Mouse (Mus musculus): ENCODE data around the gene Tulp2.
"Not testable (repeated sequence)": the region's sequence is repeated elsewhere in the genome, so short reads cannot be mapped to it uniquely, and the experiment has no call there.

Gene Tulp2

GRCm38 (mm10) chr7:45462325-45462724 lies 19.4 kb upstream of the Tulp2 start:
- Histone ChIP-seq H3K4me1 (replicated peaks; ENCODE audit: low read depth, low read length) (peaks cover 58% of the 10 kb centered on the region), H3K27me3 (ENCODE audit: insufficient read depth, low read length) (no peaks in the 10 kb centered on the region), H3K36me3 (ENCODE audit: insufficient read depth, low read length) (peaks cover 74% of the 10 kb centered on the region), H3K4me3 (replicated peaks; ENCODE audit: low read length) (peak overlapping the region; percentile 75), H3K9me3 (ENCODE audit: low read length) (no peaks in the 10 kb centered on the region)
- TF ChIP-seq POU5F1 (IDR thresholded peaks at IDR 0.05; ENCODE audit: borderline replicate concordance, low read length) (no peak), NANOG (IDR thresholded peaks at IDR 0.05; ENCODE audit: borderline replicate concordance, low read length) (no peak), CTCF (conservative IDR thresholded peaks at IDR 0.05; ENCODE audit: low read length) (no peak)

- peak overlapping the region; percentile 99 for H3K4me3 ChIP-seq (replicated peaks; ENCODE audit: low read length)
- TF ChIP-seq CTCF (conservative IDR thresholded peaks at IDR 0.05; ENCODE audit: low read length): peak; percentile 47; the same call in 1 of the 2 replicates
- not testable (repeated sequence) for H3K27me3 ChIP-seq (ENCODE audit: insufficient read depth, low read length); H3K9me3 ChIP-seq (ENCODE audit: low read length)
- H3K36me3 ChIP-seq (ENCODE audit: insufficient read depth, low read length): peaks cover 68% of the 10 kb centered on the region
- H3K4me1 ChIP-seq (replicated peaks; ENCODE audit: low read depth, low read length): peaks cover 62% of the 10 kb centered on the region
Observed at GRCm38 (mm10) chr7:45462868-45463267, 18.8 kb upstream of the Tulp2 start.

DNA sequence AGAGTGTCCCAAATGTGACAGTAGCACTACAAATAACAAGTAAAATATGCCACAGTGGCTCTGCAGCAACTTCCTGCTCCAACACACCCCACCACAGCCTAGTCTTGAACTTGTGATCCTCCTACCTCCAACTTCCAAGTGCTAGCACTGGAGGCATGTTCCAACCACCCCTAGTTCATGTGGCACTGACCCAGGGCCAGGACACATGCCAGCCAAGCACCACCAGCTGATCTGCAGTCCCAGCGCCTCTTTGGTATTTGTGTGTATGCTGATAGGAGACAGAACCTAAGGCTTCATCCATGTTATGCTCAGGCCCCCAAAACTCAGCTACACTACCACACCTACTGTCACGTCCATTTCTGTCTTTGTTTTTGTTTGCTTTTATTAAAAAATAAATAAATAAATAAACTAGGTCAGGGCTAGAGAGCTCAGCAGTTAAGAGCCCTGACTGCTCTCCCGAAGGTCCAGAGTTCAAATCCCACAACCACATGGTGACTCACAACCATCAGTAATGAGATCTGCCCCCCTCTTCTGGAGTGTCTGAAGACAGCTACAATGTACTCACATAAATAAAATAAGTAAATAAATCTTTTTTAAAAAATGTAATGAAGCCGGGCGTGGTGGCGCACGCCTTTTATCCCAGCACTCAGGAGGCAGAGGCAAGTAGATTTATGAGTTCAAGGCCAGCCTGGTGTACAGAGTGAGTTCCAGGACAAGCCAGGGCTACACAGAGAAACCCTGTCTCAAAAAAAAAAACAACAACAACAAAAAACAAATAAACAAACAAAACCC lies 17.5 kb upstream of the Tulp2 start:
- no peak for TF ChIP-seq CTCF (conservative IDR thresholded peaks at IDR 0.05; ENCODE audit: low read length)
- TF ChIP-seq NANOG (IDR thresholded peaks at IDR 0.05; ENCODE audit: borderline replicate concordance, low read length): no peak
- no peak for TF ChIP-seq POU5F1 (IDR thresholded peaks at IDR 0.05; ENCODE audit: borderline replicate concordance, low read length)
- Histone ChIP-seq H3K4me3 (replicated peaks; ENCODE audit: low read length) (peak overlapping the region; percentile 99), H3K36me3 (ENCODE audit: insufficient read depth, low read length) (peaks cover 56% of the 10 kb centered on the region), H3K4me1 (replicated peaks; ENCODE audit: low read depth, low read length) (peaks cover 65% of the 10 kb centered on the region), H3K9me3 (ENCODE audit: low read length) (no peaks in the 10 kb centered on the region), H3K27me3 (ENCODE audit: insufficient read depth, low read length) (no peaks in the 10 kb centered on the region)

DNA sequence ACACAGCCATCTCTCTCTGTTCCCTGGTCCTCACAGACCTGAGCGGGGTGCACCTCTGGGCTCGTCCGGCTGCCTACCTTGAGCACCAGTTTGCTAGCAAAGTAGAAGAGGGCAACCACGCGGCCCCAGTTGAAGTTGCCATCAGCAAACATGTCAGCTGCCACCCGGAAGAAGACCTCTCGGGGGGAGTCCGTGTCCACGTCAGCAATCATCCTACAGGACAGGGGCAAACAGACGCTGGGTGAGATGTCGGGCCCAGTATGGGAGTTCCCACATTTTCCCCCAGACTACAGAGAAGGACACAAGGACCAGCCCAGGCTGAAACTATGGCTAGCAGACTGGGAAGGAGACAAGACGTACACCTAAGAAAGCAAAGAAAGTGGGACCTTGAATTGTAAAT lies 16.6 kb upstream of the Tulp2 start:
- Histone ChIP-seq H3K4me1 (replicated peaks; ENCODE audit: low read depth, low read length) (peaks cover 64% of the 10 kb centered on the region), H3K36me3 (ENCODE audit: insufficient read depth, low read length) (peaks cover 53% of the 10 kb centered on the region), H3K27me3 (ENCODE audit: insufficient read depth, low read length) (no peaks in the 10 kb centered on the region), H3K9me3 (ENCODE audit: low read length) (no peaks in the 10 kb centered on the region), H3K4me3 (replicated peaks; ENCODE audit: low read length) (peak overlapping the region; percentile 99)
- no peak for TF ChIP-seq POU5F1 (IDR thresholded peaks at IDR 0.05; ENCODE audit: borderline replicate concordance, low read length)

- peaks cover 49% of the 10 kb centered on the region for H3K36me3 ChIP-seq (ENCODE audit: insufficient read depth, low read length)
- no peak for TF ChIP-seq CTCF (conservative IDR thresholded peaks at IDR 0.05; ENCODE audit: low read length)
- no peak for TF ChIP-seq POU5F1 (IDR thresholded peaks at IDR 0.05; ENCODE audit: borderline replicate concordance, low read length)
- TF ChIP-seq NANOG (IDR thresholded peaks at IDR 0.05; ENCODE audit: borderline replicate concordance, low read length): no peak
- peaks cover 60% of the 10 kb centered on the region for H3K4me1 ChIP-seq (replicated peaks; ENCODE audit: low read depth, low read length)
- no peaks in the 10 kb centered on the region for H3K27me3 ChIP-seq (ENCODE audit: insufficient read depth, low read length)
- H3K9me3 ChIP-seq (ENCODE audit: low read length): no peaks in the 10 kb centered on the region
- peak overlapping the region; percentile 99 for H3K4me3 ChIP-seq (replicated peaks; ENCODE audit: low read length)
Observed at GRCm38 (mm10) chr7:45465549-45465948, 16.1 kb upstream of the Tulp2 start.

DNA sequence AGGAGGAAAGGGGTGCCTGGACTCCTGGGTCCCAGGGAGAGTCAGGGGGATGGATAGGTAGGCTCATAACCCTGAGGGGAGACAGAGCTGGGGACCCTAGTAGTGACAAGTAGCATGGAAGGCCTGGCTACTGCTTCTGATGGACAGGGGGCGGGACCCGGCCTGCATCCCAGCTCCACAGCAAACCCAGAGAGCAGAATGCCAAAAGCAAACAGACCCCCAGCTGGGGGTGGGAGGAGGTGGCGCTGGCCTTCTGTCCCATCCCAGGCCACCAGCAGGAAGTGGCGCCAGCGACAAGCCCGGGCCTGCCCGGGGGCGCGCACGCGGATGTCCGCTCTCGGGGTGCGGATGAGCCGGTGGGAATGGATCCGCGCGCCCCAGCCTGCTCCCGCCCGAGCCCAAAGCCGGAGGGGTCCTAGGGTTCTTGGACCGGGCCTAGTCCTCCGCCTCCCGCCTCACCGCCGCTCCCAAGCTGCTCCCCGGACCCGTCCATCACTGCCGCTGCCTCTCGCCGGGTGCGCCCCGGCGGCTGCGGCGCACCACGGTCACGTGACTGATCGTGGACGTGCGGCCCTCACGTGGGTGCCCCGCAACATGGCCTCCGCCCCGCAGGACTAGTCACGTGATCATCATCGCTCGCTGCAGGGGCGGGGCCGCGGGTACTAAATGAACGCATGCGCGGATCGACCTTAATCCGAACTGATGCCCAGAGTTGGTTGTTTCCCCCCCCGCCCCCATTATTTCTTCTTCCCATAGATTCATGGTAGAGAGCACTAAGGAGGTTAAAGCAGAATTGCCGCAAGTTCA lies 15.2 kb upstream of the Tulp2 start, which contains the start of gene Bax:
Bax (minus strand) TSS at position 616 of the 807 bp plus-strand sequence.
- no peak for TF ChIP-seq POU5F1 (IDR thresholded peaks at IDR 0.05; ENCODE audit: borderline replicate concordance, low read length)
- TF ChIP-seq NANOG (IDR thresholded peaks at IDR 0.05; ENCODE audit: borderline replicate concordance, low read length): no peak
- no peak for TF ChIP-seq CTCF (conservative IDR thresholded peaks at IDR 0.05; ENCODE audit: low read length)
- Histone ChIP-seq H3K27me3 (ENCODE audit: insufficient read depth, low read length) (no peaks in the 10 kb centered on the region), H3K4me3 (replicated peaks; ENCODE audit: low read length) (peak within 1 kb of the TSS; percentile 99), H3K36me3 (ENCODE audit: insufficient read depth, low read length) (peaks cover 46% of the 10 kb centered on the region), H3K4me1 (replicated peaks; ENCODE audit: low read depth, low read length) (peaks cover 60% of the 10 kb centered on the region), H3K9me3 (ENCODE audit: low read length) (no peaks in the 10 kb centered on the region)

GRCm38 (mm10) chr7:45467090-45467670 lies 14.5 kb upstream of the Tulp2 start:
- H3K9me3 ChIP-seq (ENCODE audit: low read length): no peaks in the 10 kb centered on the region
- peaks cover 53% of the 10 kb centered on the region for H3K4me1 ChIP-seq (replicated peaks; ENCODE audit: low read depth, low read length)
- H3K27me3 ChIP-seq (ENCODE audit: insufficient read depth, low read length): no peaks in the 10 kb centered on the region
- no peak for TF ChIP-seq POU5F1 (IDR thresholded peaks at IDR 0.05; ENCODE audit: borderline replicate concordance, low read length)
- no peak for TF ChIP-seq CTCF (conservative IDR thresholded peaks at IDR 0.05; ENCODE audit: low read length)
- no peak for TF ChIP-seq NANOG (IDR thresholded peaks at IDR 0.05; ENCODE audit: borderline replicate concordance, low read length)
- H3K36me3 ChIP-seq (ENCODE audit: insufficient read depth, low read length): peaks cover 40% of the 10 kb centered on the region
- peak overlapping the region; percentile 99 for H3K4me3 ChIP-seq (replicated peaks; ENCODE audit: low read length)

GRCm38 (mm10) chr7:45470869-45471268 lies 10.8 kb upstream of the Tulp2 start:
- peak; percentile 92 for TF ChIP-seq CTCF (conservative IDR thresholded peaks at IDR 0.05; ENCODE audit: low read length)
- no peak for TF ChIP-seq NANOG (IDR thresholded peaks at IDR 0.05; ENCODE audit: borderline replicate concordance, low read length)
- no peaks in the 10 kb centered on the region for H3K27me3 ChIP-seq (ENCODE audit: insufficient read depth, low read length)
- no peak overlapping the region for H3K4me3 ChIP-seq (replicated peaks; ENCODE audit: low read length)
- no peaks in the 10 kb centered on the region for H3K9me3 ChIP-seq (ENCODE audit: low read length)
- H3K36me3 ChIP-seq (ENCODE audit: insufficient read depth, low read length): peaks cover 7% of the 10 kb centered on the region
- peaks cover 34% of the 10 kb centered on the region for H3K4me1 ChIP-seq (replicated peaks; ENCODE audit: low read depth, low read length)

Measured in E14TG2a.4 (cell line).